Mouse (Mus musculus): ENCODE measurements at regions not wholly inside any gene's neighbourhood (a gene's known extent, or its start where the extent isn't known, plus 50 kb on each side); places are given as distances from the start of the nearest gene placed in this dataset.

- peak overlapping the region; percentile 24 to 55; a peak in 2 of 4 replicates for H3K4me3 ChIP-seq (ENCODE audit: insufficient read depth in 1 of 2, low read depth in 1 of 2, low read length in 2 of 2, poor library complexity in 1 of 2, severe bottlenecking in 1 of 2)
- peak overlapping the region; percentile 74 for H3K27ac ChIP-seq (ENCODE audit: insufficient read depth, low read depth, low read length, poor library complexity, severe bottlenecking)
- peak overlapping the region; percentile 13; the same call in 1 of the 2 replicates for H3K9ac ChIP-seq (ENCODE audit: insufficient read depth, low read depth, low read length, poor library complexity, severe bottlenecking)
These were observed 50.9 kb upstream of the Gm11084 start for GRCm38 (mm10) chr2:73037266-73038046.

More at GRCm38 (mm10) chr2:73037266-73038046, 50.9 kb upstream of the Gm11084 start:
- Histone ChIP-seq H3K36me3 (ENCODE audit: control insufficient read depth, insufficient read depth, low read length, poor library complexity, severe bottlenecking) (no peaks in the 10 kb centered on the region), H3K9me3 (ENCODE audit: control insufficient read depth, insufficient read depth, low read depth, low read length) (no peaks in the 10 kb centered on the region), H3K4me1 (ENCODE audit: control insufficient read depth in 2 of 2, insufficient read depth in 2 of 2, low read length in 2 of 2, poor library complexity in 1 of 2) (peaks cover 9 to 14% of the 10 kb centered on the region in 2 experiments; a peak in 3 of 4 replicates)
- TF ChIP-seq HCFC1 (IDR thresholded peaks at IDR 0.05; ENCODE audit: borderline replicate concordance, insufficient read depth, low read length) (no peak), CHD2 (IDR thresholded peaks at IDR 0.05; ENCODE audit: low read depth, low read length) (no peak), MAFK (IDR thresholded peaks at IDR 0.05; ENCODE audit: insufficient read depth, low read depth, low read length) (no peak), ZC3H11A (IDR thresholded peaks at IDR 0.05; ENCODE audit: borderline replicate concordance, low read depth, low read length) (no peak), ZNF384 (IDR thresholded peaks at IDR 0.05; ENCODE audit: low read depth, low read length) (no peak)
- in situ Hi-C loops (cut with MboI; ENCODE audit: low sequenced_read_pairs in 2 of 2, unreplicated experiment in 2 of 2): no loop called here
- DNase-seq (ENCODE audit: low read depth, low spot score): no peak
